Mouse (Mus musculus): ENCODE data around the gene Zfp341. TPM values are rescaled to one million over a fixed set of nuclear protein-coding genes. Genes with fewer than 3 reads are reported as not detected.

The Zfp341 gene
- polyA plus RNA-seq, 1 experiment from 2014 or later: 0.69 TPM

DNA sequence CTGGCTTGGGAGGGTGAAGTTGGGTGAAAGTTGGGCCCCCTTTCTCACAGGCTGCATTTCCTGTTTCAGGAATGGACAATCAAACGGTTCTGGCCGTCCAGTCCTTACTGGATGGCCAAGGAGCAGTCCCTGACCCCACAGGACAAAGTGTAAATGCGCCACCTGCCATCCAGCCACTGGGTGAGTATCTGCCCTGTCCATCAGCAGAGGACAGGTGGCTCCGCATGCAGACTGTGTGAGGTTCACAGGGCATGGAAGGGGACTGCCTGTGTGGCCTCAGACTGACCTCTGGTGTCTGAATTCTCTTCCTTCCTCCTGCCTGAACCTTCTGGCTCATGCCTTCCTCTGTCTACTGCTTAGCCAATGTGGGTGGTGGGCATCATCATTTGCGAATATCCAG, 8.6 kb downstream of the Zfp341 start:
- no peaks in the 10 kb centered on the region; the same call in 1 of the 2 replicates for H3K4me1 ChIP-seq (replicated peaks)
- H3K9ac ChIP-seq: no peak overlapping the region
- H3K27ac ChIP-seq: no peak overlapping the region
- 74% methylated on average over 5 of the region's 5 CpGs for WGBS
- no peaks in the 10 kb centered on the region for H3K9me3 ChIP-seq
- ATAC-seq: peak; percentile 34; the same call in 1 of the 2 replicates
- H3K4me2 ChIP-seq (replicated peaks): no peak overlapping the region
- no peaks in the 10 kb centered on the region for H3K27me3 ChIP-seq (replicated peaks)
- H3K4me3 ChIP-seq (replicated peaks): no peak overlapping the region
- no peaks in the 10 kb centered on the region; the same call in 1 of the 2 replicates for H3K36me3 ChIP-seq

DNA sequence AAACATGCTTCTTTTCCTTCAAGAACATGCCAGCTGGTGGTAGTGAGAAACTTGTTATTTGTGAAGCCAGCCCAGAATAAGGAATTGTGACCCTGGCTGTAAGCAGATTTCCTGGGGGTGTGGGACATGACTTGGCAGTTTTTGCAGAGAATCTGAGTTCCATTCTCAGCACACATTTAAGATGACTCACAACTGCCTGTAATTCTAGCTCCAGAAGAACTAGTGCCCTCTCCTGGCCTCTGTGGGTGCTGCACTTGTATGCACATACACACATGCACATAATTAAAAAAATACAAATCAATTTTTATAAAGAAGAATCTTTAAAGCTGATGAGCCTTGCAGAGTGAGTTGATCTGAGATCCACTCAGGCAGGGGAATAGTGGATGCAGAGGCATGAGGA, 11.0 kb downstream of the Zfp341 start:
- Histone ChIP-seq H3K27ac (no peak overlapping the region), H3K36me3 (peaks cover 4% of the 10 kb centered on the region; the same call in 1 of the 2 replicates), H3K27me3 (replicated peaks) (no peaks in the 10 kb centered on the region), H3K9me3 (no peaks in the 10 kb centered on the region), H3K4me3 (replicated peaks) (no peak overlapping the region), H3K4me1 (replicated peaks) (no peaks in the 10 kb centered on the region), H3K4me2 (replicated peaks) (no peak overlapping the region), H3K9ac (no peak overlapping the region)
- no peak for ATAC-seq

DNA sequence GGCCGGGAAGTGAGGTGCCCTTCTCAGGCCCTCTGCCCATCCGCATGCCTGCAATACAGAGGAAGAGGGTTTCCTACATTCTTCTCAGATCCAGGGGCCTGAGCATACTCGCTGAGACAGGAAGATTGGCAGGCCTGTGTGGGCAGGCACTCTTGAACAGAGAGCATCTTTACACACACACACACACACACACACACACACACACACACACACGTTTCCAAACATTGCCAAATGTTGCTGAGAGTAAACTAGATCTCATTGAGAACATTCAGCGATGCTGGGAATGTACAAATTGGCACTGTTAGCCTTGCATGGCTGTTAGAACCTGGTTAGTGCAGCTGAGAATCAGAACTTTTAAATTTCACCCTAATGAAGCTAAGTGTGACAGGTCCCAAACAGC, 17.4 kb downstream of the Zfp341 start:
- no peaks in the 10 kb centered on the region for H3K27me3 ChIP-seq (replicated peaks)
- peaks cover 6% of the 10 kb centered on the region; the same call in 1 of the 2 replicates for H3K36me3 ChIP-seq
- no peaks in the 10 kb centered on the region for H3K9me3 ChIP-seq
- no peak overlapping the region for H3K27ac ChIP-seq
- no peak overlapping the region for H3K9ac ChIP-seq
- no peak for ATAC-seq
- 80% methylated on average over 5 of the region's 5 CpGs for WGBS
- H3K4me1 ChIP-seq (replicated peaks): no peaks in the 10 kb centered on the region
- no peak overlapping the region for H3K4me3 ChIP-seq (replicated peaks)
- no peak overlapping the region for H3K4me2 ChIP-seq (replicated peaks)

DNA sequence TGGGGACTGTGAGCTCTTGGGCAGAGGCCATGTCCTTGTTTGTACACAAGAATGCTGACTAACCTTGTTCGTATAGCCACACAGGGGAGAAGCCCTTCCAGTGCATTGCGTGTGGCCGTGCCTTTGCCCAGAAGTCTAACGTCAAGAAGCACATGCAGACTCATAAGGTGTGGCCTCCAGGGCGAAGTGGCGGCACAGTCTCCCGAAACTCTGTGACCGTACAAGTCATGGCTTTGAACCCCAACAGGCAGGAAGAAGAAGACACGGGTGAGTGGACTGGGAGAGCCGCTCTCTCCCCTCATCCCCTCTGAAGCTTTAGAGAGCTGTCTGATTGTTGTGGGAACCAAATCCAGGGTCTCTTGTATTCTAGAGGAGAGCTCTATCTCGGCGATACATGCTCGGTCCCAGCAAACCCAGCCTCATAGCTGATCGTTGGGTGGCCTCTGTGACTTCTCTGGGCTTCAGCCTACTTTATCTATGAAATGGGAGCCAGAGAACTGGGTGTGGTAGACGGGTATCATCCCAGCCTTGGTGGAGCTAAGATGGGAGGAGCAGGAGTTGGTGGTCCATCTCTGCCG, 19.2 kb downstream of the Zfp341 start:
- H3K9me3 ChIP-seq: no peaks in the 10 kb centered on the region
- no peak overlapping the region for H3K4me3 ChIP-seq (replicated peaks)
- H3K27ac ChIP-seq: no peak overlapping the region
- H3K4me2 ChIP-seq (replicated peaks): no peak overlapping the region
- no peaks in the 10 kb centered on the region for H3K27me3 ChIP-seq (replicated peaks)
- no peaks in the 10 kb centered on the region for H3K4me1 ChIP-seq (replicated peaks)
- peaks cover 8% of the 10 kb centered on the region; the same call in 1 of the 2 replicates for H3K36me3 ChIP-seq
- ATAC-seq: peak; percentile 61; the same call in 1 of the 2 replicates
- WGBS: 92% methylated on average over 16 of the region's 16 CpGs
- no peak overlapping the region for H3K9ac ChIP-seq

DNA sequence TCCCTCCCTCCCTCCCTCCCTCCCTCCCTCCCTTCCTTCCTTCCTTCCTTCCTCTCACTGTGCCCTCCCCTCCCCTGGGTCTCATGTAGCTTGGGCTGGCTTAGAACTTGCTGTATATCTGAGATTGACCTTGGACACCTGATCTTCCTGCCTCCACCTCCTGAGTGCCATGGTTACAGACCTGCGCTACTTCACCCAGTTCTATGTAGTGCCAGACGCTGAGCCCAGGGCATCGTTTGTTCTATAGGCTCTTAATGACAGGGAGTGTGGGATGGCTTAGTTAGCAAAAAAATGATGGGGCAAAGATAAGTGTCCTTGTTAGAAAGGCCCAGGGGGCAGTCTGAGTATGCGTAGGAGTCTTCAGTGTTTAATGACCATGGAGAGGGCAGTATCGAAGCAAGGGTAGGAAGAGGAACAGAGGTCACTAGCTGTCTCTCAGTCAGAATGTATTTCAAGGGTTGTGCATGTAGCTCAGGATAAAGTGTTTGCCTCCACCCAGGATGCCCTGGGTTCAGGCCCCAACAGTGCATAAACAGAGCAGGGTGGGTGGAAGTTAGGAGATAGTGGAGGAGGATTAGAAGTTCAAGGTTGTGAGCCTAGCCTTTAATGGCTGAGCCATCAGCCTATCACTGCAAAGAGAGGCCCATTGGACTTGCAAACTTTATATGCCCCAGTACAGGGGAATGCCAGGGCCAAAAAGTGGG, 20.1 kb downstream of the Zfp341 start:
- no peak overlapping the region for H3K9ac ChIP-seq
- 0 out of 2 replicates have a peak, but pooled peaks have one; percentile 14 for ATAC-seq
- no peak overlapping the region for H3K4me3 ChIP-seq (replicated peaks)
- no peaks in the 10 kb centered on the region for H3K4me1 ChIP-seq (replicated peaks)
- WGBS: 80% methylated on average over 5 of the region's 5 CpGs
- no peaks in the 10 kb centered on the region for H3K9me3 ChIP-seq
- no peak overlapping the region for H3K27ac ChIP-seq
- no peaks in the 10 kb centered on the region for H3K27me3 ChIP-seq (replicated peaks)
- H3K36me3 ChIP-seq: peaks cover 13% of the 10 kb centered on the region
- no peak overlapping the region for H3K4me2 ChIP-seq (replicated peaks)

DNA sequence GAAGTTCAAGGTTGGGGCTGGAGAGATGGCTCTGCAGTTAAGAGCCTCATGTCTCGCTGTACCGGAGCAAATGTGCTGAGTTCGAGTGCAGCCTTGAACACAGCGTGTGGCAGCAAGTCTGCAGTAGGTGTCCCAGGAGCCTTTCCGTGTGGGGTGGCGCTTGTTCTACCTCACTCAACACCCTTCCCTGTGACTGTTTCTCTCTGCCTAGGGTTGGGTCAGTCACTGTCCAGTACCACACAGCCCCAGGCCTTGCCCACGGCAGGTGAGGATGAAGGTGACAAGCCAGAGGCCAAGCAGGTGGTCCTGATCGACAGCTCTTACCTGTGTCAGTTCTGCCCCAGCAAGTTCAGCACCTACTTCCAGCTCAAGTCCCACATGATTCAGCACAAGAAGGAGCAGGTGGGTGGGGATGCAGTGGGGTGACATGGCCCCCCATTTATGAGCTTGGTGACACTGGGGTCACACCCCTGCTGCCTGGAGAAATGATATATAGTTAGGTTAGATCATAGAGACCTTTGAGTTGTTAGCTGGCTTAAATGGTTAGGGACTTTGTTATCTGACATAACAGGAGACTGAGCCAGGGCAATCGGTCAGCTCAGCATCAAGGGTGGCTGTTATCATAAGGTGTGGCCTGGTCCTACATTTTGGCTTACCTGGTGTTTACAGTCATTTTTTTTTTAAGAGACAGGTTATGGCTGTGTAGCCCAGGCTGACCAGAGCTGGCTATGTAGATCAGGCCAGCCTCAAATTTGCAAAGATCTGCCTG, 21.0 kb downstream of the Zfp341 start:
- Histone ChIP-seq H3K9me3 (no peaks in the 10 kb centered on the region), H3K9ac (no peak overlapping the region), H3K4me2 (replicated peaks) (no peak overlapping the region), H3K4me3 (replicated peaks) (no peak overlapping the region), H3K36me3 (peaks cover 14% of the 10 kb centered on the region), H3K27me3 (replicated peaks) (no peaks in the 10 kb centered on the region), H3K27ac (no peak overlapping the region), H3K4me1 (replicated peaks) (no peaks in the 10 kb centered on the region)
- 90% methylated on average over 9 of the region's 9 CpGs for WGBS
- ATAC-seq: peak; percentile 75

DNA sequence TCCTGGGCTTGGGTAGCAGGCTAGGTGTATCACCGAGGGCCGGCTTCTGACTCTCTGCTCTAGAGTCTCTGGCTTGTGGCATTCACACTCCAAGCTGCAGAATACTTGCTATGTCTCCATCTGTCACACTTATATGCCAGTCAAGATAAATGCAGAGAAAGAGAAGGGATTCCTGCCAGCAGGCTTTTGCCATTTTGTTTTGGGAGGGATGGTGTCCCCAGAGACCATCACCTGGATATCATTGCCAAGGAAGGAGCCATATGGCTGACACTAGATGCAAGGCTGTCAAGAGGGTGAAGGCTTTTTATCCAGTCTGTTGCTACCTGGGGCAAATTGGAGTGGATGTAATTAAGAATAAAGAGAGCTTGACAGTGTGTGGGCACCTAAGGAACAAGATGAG, 22.7 kb downstream of the Zfp341 start:
- no peak overlapping the region for H3K4me3 ChIP-seq (replicated peaks)
- no peak for ATAC-seq
- H3K9me3 ChIP-seq: no peaks in the 10 kb centered on the region
- no peak overlapping the region for H3K9ac ChIP-seq
- no peaks in the 10 kb centered on the region for H3K27me3 ChIP-seq (replicated peaks)
- H3K4me2 ChIP-seq (replicated peaks): no peak overlapping the region
- WGBS: 95% methylated on average over 2 of the region's 2 CpGs
- no peaks in the 10 kb centered on the region for H3K4me1 ChIP-seq (replicated peaks)
- H3K27ac ChIP-seq: no peak overlapping the region
- H3K36me3 ChIP-seq: peaks cover 11% of the 10 kb centered on the region

DNA sequence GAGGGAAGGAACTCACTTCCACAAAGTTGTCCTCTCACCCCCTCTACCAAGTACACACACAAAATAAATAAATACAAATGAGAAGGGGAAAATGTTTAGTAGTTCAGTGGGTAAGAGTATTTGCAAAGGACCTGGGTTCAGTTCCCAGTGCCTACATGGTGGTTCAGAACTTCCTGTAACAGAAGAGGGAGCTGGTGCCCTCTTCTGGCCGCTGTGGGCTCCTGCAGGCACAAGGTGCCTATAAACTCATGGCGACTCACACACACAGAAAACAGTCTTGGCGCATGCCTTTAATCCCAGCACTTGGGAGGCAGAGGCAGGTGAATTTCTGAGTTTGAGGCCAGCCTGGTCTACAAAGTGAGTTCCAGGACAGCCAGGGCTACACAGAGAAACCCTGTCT, 25.4 kb downstream of the Zfp341 start:
- peaks cover 11% of the 10 kb centered on the region for H3K36me3 ChIP-seq
- no peaks in the 10 kb centered on the region for H3K4me1 ChIP-seq (replicated peaks)
- H3K4me3 ChIP-seq (replicated peaks): no peak overlapping the region
- no peak overlapping the region for H3K4me2 ChIP-seq (replicated peaks)
- no peaks in the 10 kb centered on the region for H3K27me3 ChIP-seq (replicated peaks)
- WGBS: 95% methylated on average over 3 of the region's 3 CpGs
- no peak for ATAC-seq
- H3K9ac ChIP-seq: no peak overlapping the region
- H3K27ac ChIP-seq: no peak overlapping the region
- no peaks in the 10 kb centered on the region for H3K9me3 ChIP-seq

DNA sequence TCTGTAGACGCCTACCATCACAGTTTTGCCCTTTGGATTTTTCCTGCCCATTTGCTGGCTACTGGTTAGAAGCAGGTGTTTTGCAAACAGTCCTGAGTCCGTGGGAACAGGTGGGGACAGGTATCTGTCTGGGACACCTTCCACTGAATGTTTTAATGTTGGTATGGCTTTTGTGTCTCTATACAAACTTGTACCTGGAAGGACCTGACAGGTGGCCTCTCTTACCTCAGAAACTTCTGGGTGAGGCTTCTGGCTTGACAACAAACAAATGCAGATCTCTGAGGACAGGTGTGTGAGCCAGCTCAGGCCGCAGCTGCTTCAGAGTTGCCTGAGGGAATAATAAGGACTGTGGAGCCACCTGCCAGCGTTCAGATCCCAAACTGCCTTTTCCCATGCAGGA, 26.0 kb downstream of the Zfp341 start:
- Histone ChIP-seq H3K9me3 (no peaks in the 10 kb centered on the region), H3K4me1 (replicated peaks) (no peaks in the 10 kb centered on the region), H3K4me3 (replicated peaks) (no peak overlapping the region), H3K36me3 (peaks cover 11% of the 10 kb centered on the region), H3K27me3 (replicated peaks) (no peaks in the 10 kb centered on the region), H3K4me2 (replicated peaks) (no peak overlapping the region), H3K27ac (peak overlapping the region; percentile 3; the same call in 1 of the 2 replicates), H3K9ac (no peak overlapping the region)
- 80% methylated on average over 4 of the region's 4 CpGs for WGBS
- ATAC-seq: no peak

DNA sequence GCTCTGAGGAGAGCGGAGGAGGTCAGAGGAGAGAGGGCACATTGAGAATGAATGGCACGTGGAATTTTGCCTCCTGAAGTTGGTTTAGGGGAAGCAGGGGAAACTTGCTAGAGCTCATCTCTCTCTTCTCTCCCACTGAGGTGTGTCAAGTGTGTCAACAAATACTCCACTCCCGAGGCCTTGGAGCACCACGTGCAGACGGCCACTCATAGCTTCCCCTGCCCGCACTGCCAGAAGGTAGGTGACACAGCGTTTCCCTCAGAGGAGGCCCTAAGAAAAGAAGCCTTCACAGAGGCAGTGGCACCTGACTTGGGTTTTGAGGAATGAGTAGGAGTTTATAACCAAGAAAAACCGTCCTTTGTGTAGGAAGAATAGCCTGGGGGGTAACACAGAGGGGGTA, 28.1 kb downstream of the Zfp341 start:
- Histone ChIP-seq H3K36me3 (peaks cover 9% of the 10 kb centered on the region), H3K27me3 (replicated peaks) (no peaks in the 10 kb centered on the region), H3K4me3 (replicated peaks) (no peak overlapping the region), H3K4me1 (replicated peaks) (no peaks in the 10 kb centered on the region), H3K4me2 (replicated peaks) (no peak overlapping the region), H3K9ac (no peak overlapping the region), H3K9me3 (no peaks in the 10 kb centered on the region), H3K27ac (no peak overlapping the region)
- 67% methylated on average over 8 of the region's 8 CpGs for WGBS
- ATAC-seq: no peak

DNA sequence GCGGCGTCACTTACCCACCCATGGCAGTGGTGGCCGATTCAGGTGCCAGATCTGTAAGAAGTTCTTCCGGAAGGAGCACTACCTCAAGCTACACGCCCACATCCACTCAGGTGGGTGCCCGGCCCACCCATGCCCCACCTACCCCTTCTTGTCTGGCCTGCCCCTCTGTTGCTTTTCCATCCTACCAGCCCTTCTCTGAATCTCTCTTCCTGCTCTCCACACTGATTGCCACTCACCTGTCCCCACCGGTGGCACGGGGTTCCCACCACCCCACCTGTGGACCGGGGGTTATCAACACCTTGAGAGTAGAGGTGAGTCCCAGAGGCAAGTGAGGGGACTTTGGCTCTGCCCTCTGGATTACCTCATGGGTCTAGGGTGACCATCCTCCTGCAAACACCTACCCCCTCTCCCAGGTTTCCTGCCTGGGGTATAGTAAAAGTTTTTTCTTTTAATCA, 28.9 kb downstream of the Zfp341 start:
- 0 out of 2 replicates have a peak overlapping the region, but pooled peaks have one; percentile 9 for H3K4me3 ChIP-seq (replicated peaks)
- no peak overlapping the region for H3K9ac ChIP-seq
- H3K27ac ChIP-seq: peak overlapping the region; percentile 73
- H3K36me3 ChIP-seq: peaks cover 9% of the 10 kb centered on the region
- peak; percentile 83 for ATAC-seq
- peak overlapping the region; percentile 36; the same call in 1 of the 2 replicates for H3K4me2 ChIP-seq (replicated peaks)
- H3K4me1 ChIP-seq (replicated peaks): no peaks in the 10 kb centered on the region
- no peaks in the 10 kb centered on the region for H3K27me3 ChIP-seq (replicated peaks)
- 60% methylated on average over 9 of the region's 9 CpGs for WGBS
- H3K9me3 ChIP-seq: no peaks in the 10 kb centered on the region

DNA sequence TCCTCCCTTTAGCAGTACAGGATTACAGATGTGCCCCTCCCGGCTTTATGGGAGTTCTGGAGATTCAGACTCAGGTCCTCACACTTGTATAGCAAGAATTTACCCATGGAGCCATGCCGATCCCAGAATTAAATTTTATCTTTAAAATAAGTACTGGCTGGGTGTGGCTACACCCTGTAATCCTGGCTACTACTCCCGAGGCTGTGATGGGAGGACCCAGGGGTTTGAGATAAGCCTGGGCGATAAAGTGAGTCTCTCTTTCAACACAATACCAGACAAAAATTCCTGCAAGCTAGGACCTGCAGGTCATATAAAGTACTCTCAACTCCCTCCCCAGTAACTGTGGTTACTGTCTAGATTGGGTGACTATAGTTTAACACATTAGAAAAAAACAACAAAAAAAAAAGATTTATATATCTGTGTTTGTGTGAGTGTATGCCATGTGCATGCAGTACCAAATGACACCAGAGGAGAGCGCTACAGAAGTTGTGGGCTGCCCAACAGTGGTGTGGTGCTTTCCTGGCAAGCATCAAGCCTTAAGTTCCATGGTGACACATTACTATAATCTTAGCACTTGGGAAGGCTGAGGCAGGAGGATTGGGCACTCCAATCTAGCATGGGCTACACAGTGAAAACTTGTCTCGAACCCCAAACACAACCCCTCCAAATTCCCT, 29.8 kb downstream of the Zfp341 start:
- WGBS: 74% methylated on average over 6 of the region's 6 CpGs
- peaks cover 8% of the 10 kb centered on the region for H3K36me3 ChIP-seq
- ATAC-seq: peak; percentile 38

More for the DNA sequence above, 29.8 kb downstream of the Zfp341 start:
- no peaks in the 10 kb centered on the region for H3K4me1 ChIP-seq (replicated peaks)
- H3K4me2 ChIP-seq (replicated peaks): peak overlapping the region; percentile 6; the same call in 1 of the 2 replicates
- no peak overlapping the region for H3K9ac ChIP-seq
- H3K27me3 ChIP-seq (replicated peaks): no peaks in the 10 kb centered on the region
- no peak overlapping the region for H3K4me3 ChIP-seq (replicated peaks)
- H3K27ac ChIP-seq: peak overlapping the region; percentile 73; the same call in 1 of the 2 replicates
- H3K9me3 ChIP-seq: no peaks in the 10 kb centered on the region
